Mouse (Mus musculus): ENCODE results near the gene Tyr.
"Not testable (repeated sequence)": the region's sequence is repeated elsewhere in the genome, so short reads cannot be mapped to it uniquely, and the experiment has no call there.

Tyr gene

GRCm38 (mm10) chr7:87493412-87493811, at the start of gene Tyr:
Gene Tyr (minus strand): TSS chr7:87493512.
- no peak for DNase-seq (ENCODE audit: low read depth, low spot score)

- DNase-seq (ENCODE audit: low read depth, low spot score) = no peak
These were observed 45.7 kb upstream of the Tyr start for GRCm38 (mm10) chr7:87539031-87539430.

- DNase-seq (ENCODE audit: low read depth, low spot score) = no peak
These were observed 891 bp upstream of the Tyr start for GRCm38 (mm10) chr7:87494124-87494682.

GRCm38 (mm10) chr7:87488024-87488423, 5.3 kb downstream of the Tyr start:
- peak; percentile 30 for DNase-seq (ENCODE audit: low read depth, low spot score)

GRCm38 (mm10) chr7:87413271-87413670, 80.0 kb downstream of the Tyr start:
- DNase-seq (ENCODE audit: low read depth, low spot score) = no peak

- not testable (repeated sequence) for DNase-seq (ENCODE audit: low read depth, low spot score)
These were observed 81.9 kb downstream of the Tyr start for GRCm38 (mm10) chr7:87411373-87411772.

GRCm38 (mm10) chr7:87397023-87397422, 96.3 kb downstream of the Tyr start:
- DNase-seq (ENCODE audit: low read depth, low spot score) = no peak

- no peak for DNase-seq (ENCODE audit: low read depth, low spot score)
These were observed 118.4 kb downstream of the Tyr start for GRCm38 (mm10) chr7:87374935-87375334.

Data from brain, embryonic 18.5 days (tissue).